Mouse (Mus musculus): Measurements from ENCODE around the gene Alkal2. TPM values are rescaled to one million over a fixed set of nuclear protein-coding genes. Genes with fewer than 3 reads are reported as not detected.

Alkal2 gene
- not detected in 2 replicates for polyA plus RNA-seq (2012; ENCODE audit: insufficient read depth, insufficient read length, low replicate concordance, missing spikeins)

DNA sequence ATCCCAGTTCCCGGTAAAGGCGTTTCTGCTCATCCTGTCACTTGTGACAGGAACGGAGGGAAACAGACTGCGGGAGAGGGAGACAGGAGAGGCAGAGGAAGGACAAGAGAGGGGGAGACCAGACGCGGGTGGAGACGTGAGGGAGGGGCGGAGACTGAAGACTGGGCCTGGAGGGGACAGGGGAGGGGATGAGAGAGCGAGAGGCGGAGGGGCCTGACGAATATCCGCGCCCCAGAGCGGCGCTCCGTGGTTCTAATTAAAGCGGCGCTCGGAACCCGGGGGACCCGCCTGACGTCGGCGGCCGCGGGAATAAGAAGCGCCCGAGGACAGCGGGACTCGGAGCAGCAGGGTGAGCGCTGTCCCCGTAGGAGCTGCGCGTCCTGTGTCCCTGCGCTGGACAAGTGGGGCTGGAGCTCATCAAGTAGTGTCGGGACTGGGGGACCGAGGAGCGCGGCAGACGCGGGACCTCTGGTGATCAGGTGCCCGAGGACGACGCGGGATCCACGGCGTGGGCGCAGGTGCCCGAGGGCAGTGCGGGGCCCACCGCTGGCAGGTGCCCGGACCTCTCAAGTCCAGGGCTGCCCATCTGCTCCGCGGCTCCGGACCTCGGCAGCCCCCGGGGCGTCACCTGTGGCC, at the start of gene Alkal2:
Gene Alkal2, plus strand, starts transcription at position 337 of the 636 bp plus-strand sequence.
- WGBS = under 1% methylated on average over 58 of the region's 58 CpGs
- peak within 1 kb of the TSS; percentile 49 for H3K4me3 ChIP-seq (ENCODE audit: insufficient read depth, low read depth, low read length)
- no peak within 1 kb of the TSS for H3K27ac ChIP-seq (ENCODE audit: insufficient read depth, low read depth, low read length)
- TF ChIP-seq POLR2A (IDR thresholded peaks at IDR 0.05; ENCODE audit: insufficient read depth, low read depth, low read length) (no peak), CTCF (IDR thresholded peaks at IDR 0.05; ENCODE audit: insufficient read depth, low read depth, low read length) (no peak)
- peaks cover 8% of the 10 kb centered on the region for H3K4me1 ChIP-seq (ENCODE audit: control insufficient read depth, insufficient read depth, low read length)

DNA sequence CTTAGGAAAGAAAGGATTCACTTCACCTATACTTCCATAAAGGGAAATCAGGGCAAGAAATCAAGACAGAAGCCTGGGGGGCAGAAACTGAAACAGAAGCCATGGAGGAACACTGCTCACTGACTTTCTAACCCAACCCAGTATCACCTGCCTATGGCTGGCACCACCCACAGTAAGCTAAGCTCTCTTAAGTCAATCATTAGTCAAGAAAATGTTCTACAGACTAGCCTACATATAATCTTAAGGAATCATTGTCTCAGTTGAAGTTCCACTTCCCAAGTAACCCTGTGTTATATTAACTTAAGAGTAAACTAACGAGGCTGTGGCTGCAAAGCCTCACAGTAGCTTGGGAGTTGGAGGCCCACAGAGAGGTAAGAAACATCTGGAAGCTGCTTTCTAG, 35.6 kb upstream of the Alkal2 start:
- TF ChIP-seq POLR2A (IDR thresholded peaks at IDR 0.05; ENCODE audit: insufficient read depth, low read depth, low read length) (no peak), CTCF (IDR thresholded peaks at IDR 0.05; ENCODE audit: insufficient read depth, low read depth, low read length) (no peak)
- no peak overlapping the region for H3K4me3 ChIP-seq (ENCODE audit: insufficient read depth, low read depth, low read length)
- WGBS = 58% methylated on average over 1 of the region's 1 CpGs
- no peaks in the 10 kb centered on the region for H3K4me1 ChIP-seq (ENCODE audit: control insufficient read depth, insufficient read depth, low read length)
- no peak overlapping the region for H3K27ac ChIP-seq (ENCODE audit: insufficient read depth, low read depth, low read length)

DNA sequence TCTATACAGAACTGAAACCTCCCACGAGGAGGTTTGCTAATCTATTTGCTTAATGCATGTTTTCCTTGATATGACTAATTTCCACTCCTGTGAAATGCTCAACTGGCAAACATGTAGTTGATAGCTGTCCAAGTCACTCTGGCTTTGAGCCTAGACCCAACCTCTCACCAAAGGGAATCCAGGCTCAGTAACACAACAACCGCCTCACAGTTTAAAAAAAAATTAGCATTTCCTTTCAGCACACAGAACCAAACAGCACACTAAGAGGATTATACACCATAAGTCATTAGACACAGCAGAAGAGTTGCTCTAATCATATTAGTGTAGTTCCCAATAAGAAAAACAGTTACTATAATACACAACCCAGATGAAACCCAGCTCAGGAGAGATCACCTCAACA, 33.2 kb upstream of the Alkal2 start:
- Histone ChIP-seq H3K27ac (ENCODE audit: insufficient read depth, low read depth, low read length) (no peak overlapping the region), H3K4me3 (ENCODE audit: insufficient read depth, low read depth, low read length) (no peak overlapping the region), H3K4me1 (ENCODE audit: control insufficient read depth, insufficient read depth, low read length) (no peaks in the 10 kb centered on the region)
- 27% methylated on average over 2 of the region's 2 CpGs for WGBS
- TF ChIP-seq CTCF (IDR thresholded peaks at IDR 0.05; ENCODE audit: insufficient read depth, low read depth, low read length) (no peak), POLR2A (IDR thresholded peaks at IDR 0.05; ENCODE audit: insufficient read depth, low read depth, low read length) (no peak)

DNA sequence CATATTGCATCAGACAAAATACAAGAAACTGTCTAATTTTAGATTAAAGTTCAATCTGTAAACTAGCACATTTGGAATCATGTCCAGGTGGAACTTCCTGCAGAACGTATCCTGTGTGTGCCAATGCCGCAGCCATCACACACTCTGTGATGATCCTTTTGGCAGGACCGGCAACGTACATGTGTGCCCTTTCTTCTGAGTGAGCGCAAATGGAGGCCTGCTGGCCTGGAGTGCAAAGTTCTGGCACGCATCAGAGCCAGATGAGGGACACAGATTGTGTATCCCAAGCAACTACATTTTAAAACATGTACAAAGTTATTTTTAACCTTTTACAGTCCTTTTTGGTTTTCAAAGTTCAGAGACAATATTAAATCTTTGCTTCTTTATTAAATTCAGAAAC, 32.3 kb upstream of the Alkal2 start:
- 84% methylated on average over 6 of the region's 6 CpGs for WGBS
- H3K4me1 ChIP-seq (ENCODE audit: control insufficient read depth, insufficient read depth, low read length) = no peaks in the 10 kb centered on the region
- H3K4me3 ChIP-seq (ENCODE audit: insufficient read depth, low read depth, low read length) = no peak overlapping the region
- TF ChIP-seq CTCF (IDR thresholded peaks at IDR 0.05; ENCODE audit: insufficient read depth, low read depth, low read length) = no peak
- no peak overlapping the region for H3K27ac ChIP-seq (ENCODE audit: insufficient read depth, low read depth, low read length)

DNA sequence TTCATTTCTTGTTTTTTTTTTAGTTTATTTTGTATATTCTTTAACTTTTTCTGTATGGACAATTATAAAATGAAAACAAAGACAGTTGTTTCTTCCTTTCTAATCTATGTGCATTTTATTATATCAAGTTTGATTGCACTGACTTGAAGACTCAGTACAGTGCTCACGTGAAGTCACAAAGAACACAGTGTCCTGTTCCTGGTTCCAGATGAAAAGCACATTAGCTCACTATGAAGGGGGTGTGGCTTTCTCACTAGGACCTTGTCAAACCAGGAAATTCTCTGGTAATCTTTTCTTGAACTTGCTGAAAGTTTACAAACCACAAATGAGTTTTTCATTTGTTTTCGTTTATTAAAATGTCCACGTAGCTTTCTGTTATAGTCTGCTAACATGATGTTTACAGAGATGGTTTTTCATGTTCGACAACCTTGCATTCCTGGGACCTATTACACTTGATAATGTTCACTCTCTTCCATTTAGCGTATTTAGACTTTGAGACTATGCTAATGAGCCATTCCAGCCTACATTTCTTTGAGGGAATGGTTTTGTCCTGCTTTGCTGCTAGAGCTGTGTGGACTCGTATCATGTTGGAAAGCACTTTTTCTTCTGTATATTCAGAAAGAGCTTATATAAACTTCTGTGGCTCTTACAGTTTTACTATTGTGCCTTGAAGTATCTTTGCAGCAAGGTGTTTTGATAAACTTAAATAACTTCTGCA, 28.5 kb upstream of the Alkal2 start:
- WGBS = 51% methylated on average over 6 of the region's 6 CpGs
- Histone ChIP-seq H3K4me3 (ENCODE audit: insufficient read depth, low read depth, low read length) (no peak overlapping the region), H3K27ac (ENCODE audit: insufficient read depth, low read depth, low read length) (no peak overlapping the region), H3K4me1 (ENCODE audit: control insufficient read depth, insufficient read depth, low read length) (no peaks in the 10 kb centered on the region)
- no peak for TF ChIP-seq POLR2A (IDR thresholded peaks at IDR 0.05; ENCODE audit: insufficient read depth, low read depth, low read length)
- no peak for TF ChIP-seq CTCF (IDR thresholded peaks at IDR 0.05; ENCODE audit: insufficient read depth, low read depth, low read length)

DNA sequence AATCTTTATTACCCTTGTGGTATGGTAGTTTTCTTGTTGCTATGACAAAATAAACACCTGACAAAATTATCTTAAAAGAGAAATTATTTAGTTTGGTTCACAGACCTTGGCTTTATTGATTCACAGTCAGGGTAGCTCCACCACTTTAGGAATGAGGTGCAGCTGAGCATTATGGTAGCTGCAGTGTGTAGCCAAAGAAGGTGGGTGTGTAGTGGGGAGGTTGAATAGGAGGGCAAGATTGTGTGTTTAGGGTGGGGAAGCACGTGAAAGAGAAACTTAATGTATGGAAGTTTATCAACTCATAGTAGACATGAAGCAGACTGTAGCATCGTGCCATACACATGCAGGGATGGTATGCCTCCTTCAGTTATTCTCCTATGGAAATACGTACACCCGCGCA, 27.9 kb upstream of the Alkal2 start:
- 92% methylated on average over 5 of the region's 5 CpGs for WGBS
- H3K4me1 ChIP-seq (ENCODE audit: control insufficient read depth, insufficient read depth, low read length) = no peaks in the 10 kb centered on the region
- no peak overlapping the region for H3K27ac ChIP-seq (ENCODE audit: insufficient read depth, low read depth, low read length)
- no peak overlapping the region for H3K4me3 ChIP-seq (ENCODE audit: insufficient read depth, low read depth, low read length)
- TF ChIP-seq CTCF (IDR thresholded peaks at IDR 0.05; ENCODE audit: insufficient read depth, low read depth, low read length) (no peak), POLR2A (IDR thresholded peaks at IDR 0.05; ENCODE audit: insufficient read depth, low read depth, low read length) (no peak)

DNA sequence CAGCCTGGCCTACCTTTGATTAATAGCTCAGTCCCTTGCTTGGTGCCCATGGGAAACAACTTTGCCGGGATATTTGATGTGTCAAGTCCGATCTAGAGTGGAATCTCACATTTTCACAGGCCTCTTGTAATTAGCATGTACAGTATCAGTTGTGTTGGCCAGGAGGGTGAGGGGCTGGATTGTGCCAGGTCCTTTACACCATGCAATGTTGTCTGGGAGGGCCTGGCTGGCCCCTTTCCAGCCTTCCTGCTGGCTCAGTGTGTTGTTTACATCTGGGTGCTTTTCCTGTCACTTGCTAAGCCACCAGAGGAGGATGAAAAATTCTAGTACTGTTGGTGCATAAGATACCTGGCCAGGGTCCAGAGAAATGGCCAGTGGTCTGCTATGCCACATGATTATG, 19.8 kb upstream of the Alkal2 start:
- 43% methylated on average over 2 of the region's 2 CpGs for WGBS
- TF ChIP-seq CTCF (IDR thresholded peaks at IDR 0.05; ENCODE audit: insufficient read depth, low read depth, low read length) = no peak
- Histone ChIP-seq H3K27ac (ENCODE audit: insufficient read depth, low read depth, low read length) (no peak overlapping the region), H3K4me1 (ENCODE audit: control insufficient read depth, insufficient read depth, low read length) (no peaks in the 10 kb centered on the region), H3K4me3 (ENCODE audit: insufficient read depth, low read depth, low read length) (no peak overlapping the region)

DNA sequence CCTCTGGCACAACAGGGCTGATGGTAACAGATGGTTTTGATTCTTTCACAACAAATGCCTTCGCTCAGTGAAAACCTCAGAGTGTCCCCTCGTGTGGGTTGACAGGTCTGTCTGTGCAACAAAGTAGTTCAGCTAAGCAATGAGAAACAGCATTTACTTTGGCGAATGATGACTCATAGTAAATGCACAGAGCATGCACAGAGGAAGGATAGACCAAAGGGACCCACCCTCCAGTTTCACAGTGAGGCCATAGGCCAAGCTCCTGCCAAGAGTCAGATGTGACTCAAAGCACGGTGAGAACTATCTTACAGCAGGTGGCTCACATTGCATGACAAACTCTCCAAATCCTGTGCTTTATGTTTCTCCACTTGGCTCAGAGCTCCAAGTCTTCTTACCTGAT, 18.3 kb upstream of the Alkal2 start:
- Histone ChIP-seq H3K4me3 (ENCODE audit: insufficient read depth, low read depth, low read length) (no peak overlapping the region), H3K4me1 (ENCODE audit: control insufficient read depth, insufficient read depth, low read length) (no peaks in the 10 kb centered on the region), H3K27ac (ENCODE audit: insufficient read depth, low read depth, low read length) (no peak overlapping the region)
- no peak for TF ChIP-seq CTCF (IDR thresholded peaks at IDR 0.05; ENCODE audit: insufficient read depth, low read depth, low read length)
- TF ChIP-seq POLR2A (IDR thresholded peaks at IDR 0.05; ENCODE audit: insufficient read depth, low read depth, low read length) = no peak
- WGBS = 81% methylated on average over 4 of the region's 4 CpGs

DNA sequence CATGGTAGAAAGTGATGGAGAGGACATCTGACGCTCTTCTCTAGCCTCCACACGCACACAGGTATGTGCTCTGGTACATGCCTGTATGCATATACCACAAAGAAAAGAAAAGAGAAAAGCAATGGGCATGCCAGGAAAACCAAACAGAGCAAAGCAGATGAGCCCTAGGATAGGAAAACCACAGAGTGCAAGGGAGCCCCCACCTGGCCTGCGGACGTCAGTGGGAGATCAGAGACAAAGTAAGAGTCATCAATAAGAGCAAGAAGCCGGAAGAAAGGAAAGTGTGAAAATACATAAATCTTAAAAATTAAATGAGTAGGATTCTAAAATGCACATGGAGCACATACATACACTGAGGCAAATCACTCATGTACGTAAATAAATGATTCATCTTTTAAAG, 4.7 kb upstream of the Alkal2 start:
- H3K4me3 ChIP-seq (ENCODE audit: insufficient read depth, low read depth, low read length) = no peak overlapping the region
- WGBS = 82% methylated on average over 6 of the region's 6 CpGs
- TF ChIP-seq CTCF (IDR thresholded peaks at IDR 0.05; ENCODE audit: insufficient read depth, low read depth, low read length) = no peak
- no peak for TF ChIP-seq POLR2A (IDR thresholded peaks at IDR 0.05; ENCODE audit: insufficient read depth, low read depth, low read length)
- H3K27ac ChIP-seq (ENCODE audit: insufficient read depth, low read depth, low read length) = no peak overlapping the region
- peaks cover 3% of the 10 kb centered on the region for H3K4me1 ChIP-seq (ENCODE audit: control insufficient read depth, insufficient read depth, low read length)
